Mouse (Mus musculus) gastrocnemius, adult 8-10 months (tissue): ENCODE results near the gene Glrb. TPM values are rescaled to one million over a fixed set of nuclear protein-coding genes. Genes with fewer than 3 reads are reported as not detected.

ENCODE experiments used
- DNase-seq, 2 experiments: peaks; one replicate each; pipeline ENCODE4 v3.0.0; 2022; ENCODE audit warnings: low spot score in 2 of 2
- total RNA-seq, 4 experiments: library from RNA; stranded (reverse); gene quantifications; 2 replicates each; pipeline ENCODE4 v1.2.4; 2022

The Glrb gene
- total RNA-seq, 4 experiments from 2014 or later, result 0.10 to 0.34 TPM; not detected in 2

GRCm38 (mm10) chr3:80837583-80837982 is 75.9 kb downstream of the Glrb start:
- DNase-seq, result no peak

- DNase-seq, result no peak
Measured at GRCm38 (mm10) chr3:80823975-80824374, 89.5 kb downstream of the Glrb start.

GRCm38 (mm10) chr3:80818619-80819018 is 94.8 kb downstream of the Glrb start:
- DNase-seq, result no peak

- DNase-seq, result no peak
Measured at GRCm38 (mm10) chr3:80813734-80814133, 99.7 kb downstream of the Glrb start.

GRCm38 (mm10) chr3:80812237-80812636 is 101.2 kb downstream of the Glrb start:
- no peak for DNase-seq

GRCm38 (mm10) chr3:80805327-80805726 is 108.1 kb downstream of the Glrb start:
- DNase-seq, result no peak

GRCm38 (mm10) chr3:80803811-80804210 is 109.6 kb downstream of the Glrb start:
- DNase-seq, result no peak

GRCm38 (mm10) chr3:80803211-80803610 is 110.2 kb downstream of the Glrb start:
- DNase-seq, result no peak

- DNase-seq, result no peak
Measured at GRCm38 (mm10) chr3:80802596-80803081, 110.8 kb downstream of the Glrb start, which contains the start of gene Gria2. TSS of gene Gria2 (minus strand) at chr3:80802835.

GRCm38 (mm10) chr3:80801827-80802310 is 111.6 kb downstream of the Glrb start:
- DNase-seq, result no peak

GRCm38 (mm10) chr3:80800995-80801826 is 112.2 kb downstream of the Glrb start:
- DNase-seq, result no peak

GRCm38 (mm10) chr3:80800299-80800994 is 113.0 kb downstream of the Glrb start:
- DNase-seq, result no peak

GRCm38 (mm10) chr3:80797935-80798334 is 115.5 kb downstream of the Glrb start:
- DNase-seq, result no peak

- no peak for DNase-seq
Measured at GRCm38 (mm10) chr3:80796764-80797163, 116.7 kb downstream of the Glrb start.

- no peak for DNase-seq
Measured at GRCm38 (mm10) chr3:80795284-80795683, 118.2 kb downstream of the Glrb start.

Other genes with a start within 250 kb of the Glrb start
- under 1 TPM; 0.07 to 0.21 (median 0.15) TPM for gene Gria2, start 110.8 kb downstream of the Glrb start, total RNA-seq
- gene Pdgfc, start 122.8 kb upstream of the Glrb start, total RNA-seq, result 1 to 10 TPM; 1.1 to 2.1 (median 2.0) TPM